Mouse (Mus musculus) midbrain, embryonic 14.5 days (tissue): ENCODE results near the gene Cdc5l. TPM values are rescaled to one million over a fixed set of nuclear protein-coding genes. Genes with fewer than 3 reads are reported as not detected.
"Not testable (repeated sequence)": the region's sequence is repeated elsewhere in the genome, so short reads cannot be mapped to it uniquely, and the experiment has no call there.

ENCODE experiments used
- ATAC-seq: fragments of 200-750 bp; cut with Nextera tagmentation; 2 replicates; pipeline ENCODE4 v1.8.0; 2017; ENCODE audit warnings: moderate number of reproducible peaks, moderate library complexity; ENCODE audit not compliant: low FRiP score, low TSS enrichment
- DNase-seq: peaks from one replicate; pipeline ENCODE4 v3.0.0-alpha.2; 2015
- H3K27ac ChIP-seq: fragments of 300-500 bp; sonication (generic); replicated peaks from 2 replicates; pipeline ENCODE4 v1.5.1; 2014; ENCODE audit warnings: mild to moderate bottlenecking, low read depth, low read length, moderate library complexity
- H3K27me3 ChIP-seq: fragments of 300-500 bp; sonication (generic); 2 replicates; pipeline ENCODE4 v1.6.1; 2014; ENCODE audit warnings: low read length, control low read depth, mixed read lengths; ENCODE audit not compliant: control insufficient read depth, insufficient read depth
- H3K36me3 ChIP-seq: fragments of 300-500 bp; sonication (generic); 2 replicates; pipeline ENCODE4 v1.6.1; 2014; ENCODE audit warnings: low read length, control low read depth; ENCODE audit not compliant: control insufficient read depth, insufficient read depth
- H3K4me1 ChIP-seq: fragments of 300-500 bp; sonication (generic); 2 replicates; pipeline ENCODE4 v1.6.1; 2014; ENCODE audit warnings: mild to moderate bottlenecking, antibody characterized with exemption, low read length, control low read depth; ENCODE audit not compliant: control insufficient read depth, insufficient read depth
- H3K4me2 ChIP-seq: fragments of 300-500 bp; sonication (generic); 2 replicates; pipeline ENCODE4 v1.6.1; 2014; ENCODE audit warnings: mild to moderate bottlenecking, low read length, moderate library complexity
- H3K4me3 ChIP-seq: fragments of 300-500 bp; sonication (generic); replicated peaks from 2 replicates; pipeline ENCODE4 v1.5.1; 2014; ENCODE audit warnings: low read depth, low read length
- H3K9ac ChIP-seq: fragments of 300-500 bp; sonication (generic); replicated peaks from 2 replicates; pipeline ENCODE4 v1.6.1; 2014; ENCODE audit warnings: mild to moderate bottlenecking, low read length, moderate library complexity
- H3K9me3 ChIP-seq: fragments of 300-500 bp; sonication (generic); 2 replicates; pipeline ENCODE4 v1.6.1; 2016; ENCODE audit warnings: low read length, control low read depth, mixed read lengths; ENCODE audit not compliant: control insufficient read depth
- WGBS: fragments of 180-500 bp; shearing (Covaris S2); extraction: QIAGEN DNeasy Blood & Tissue Kit; methylation state at CpG from one replicate; pipeline ENCODE4 v1.1.7; 2014; 5-methylcytosine and 5-hydroxymethylcytosine counted together
- polyA plus RNA-seq: library from polyadenylated mRNA; unstranded; fragments of >200 nt; fragmentation: Nextera tagmentation; extraction: Ambion mirVana; gene quantifications from 2 replicates; pipeline ENCODE4 v1.2.1, GENCODE M21; 2014

The Cdc5l gene
- polyA plus RNA-seq, 1 experiment from 2014 or later: 69.9 TPM

GRCm38 (mm10) chr17:45411617-45412016 lies 21.9 kb downstream of the Cdc5l start:
- not testable (repeated sequence) for H3K27ac ChIP-seq, H3K4me2 ChIP-seq, H3K9me3 ChIP-seq, ATAC-seq, DNase-seq, H3K4me1 ChIP-seq, H3K4me3 ChIP-seq, H3K9ac ChIP-seq, H3K27me3 ChIP-seq
- peaks cover 81% of the 10 kb centered on the region for H3K36me3 ChIP-seq
- WGBS: 96% methylated on average over 2 of the region's 2 CpGs

- Histone ChIP-seq H3K27ac (no peak overlapping the region), H3K27me3 (no peaks in the 10 kb centered on the region), H3K9me3 (no peaks in the 10 kb centered on the region), H3K4me3 (no peak overlapping the region), H3K4me1 (no peaks in the 10 kb centered on the region), H3K9ac (no peak overlapping the region), H3K36me3 (peaks cover 74% of the 10 kb centered on the region), H3K4me2 (no peak overlapping the region)
- DNase-seq: no peak
- 93% methylated on average over 2 of the region's 2 CpGs for WGBS
- no peak for ATAC-seq
Observed at GRCm38 (mm10) chr17:45408719-45409118, 24.8 kb downstream of the Cdc5l start.

GRCm38 (mm10) chr17:45406281-45406680 lies 27.3 kb downstream of the Cdc5l start:
- DNase-seq: peak; percentile 11
- H3K36me3 ChIP-seq: peaks cover 62% of the 10 kb centered on the region

GRCm38 (mm10) chr17:45403207-45403606 lies 30.3 kb downstream of the Cdc5l start:
- DNase-seq: peak; percentile 91
- Histone ChIP-seq H3K9ac (no peak overlapping the region), H3K4me3 (no peak overlapping the region), H3K4me2 (no peak overlapping the region), H3K27me3 (no peaks in the 10 kb centered on the region), H3K36me3 (peaks cover 47% of the 10 kb centered on the region), H3K27ac (no peak overlapping the region), H3K9me3 (no peaks in the 10 kb centered on the region), H3K4me1 (no peaks in the 10 kb centered on the region)
- no peak for ATAC-seq
- 10% methylated on average over 3 of the region's 3 CpGs for WGBS

More at GRCm38 (mm10) chr17:45406281-45406680, 27.3 kb downstream of the Cdc5l start:
- WGBS: 97% methylated on average over 10 of the region's 10 CpGs
- H3K9me3 ChIP-seq: no peaks in the 10 kb centered on the region
- no peak overlapping the region for H3K27ac ChIP-seq
- ATAC-seq: no peak
- no peak overlapping the region for H3K4me2 ChIP-seq
- H3K9ac ChIP-seq: no peak overlapping the region
- no peaks in the 10 kb centered on the region for H3K27me3 ChIP-seq
- no peak overlapping the region for H3K4me3 ChIP-seq
- no peaks in the 10 kb centered on the region for H3K4me1 ChIP-seq

GRCm38 (mm10) chr17:45402601-45403000 lies 30.9 kb downstream of the Cdc5l start:
- Histone ChIP-seq H3K36me3 (peaks cover 45% of the 10 kb centered on the region), H3K27ac (no peak overlapping the region), H3K4me2 (no peak overlapping the region), H3K9me3 (no peaks in the 10 kb centered on the region), H3K9ac (no peak overlapping the region), H3K27me3 (no peaks in the 10 kb centered on the region), H3K4me1 (no peaks in the 10 kb centered on the region), H3K4me3 (no peak overlapping the region)
- 88% methylated on average over 3 of the region's 3 CpGs for WGBS
- no peak for ATAC-seq
- no peak for DNase-seq

GRCm38 (mm10) chr17:45402126-45402525 lies 31.4 kb downstream of the Cdc5l start:
- no peak for DNase-seq
- H3K4me2 ChIP-seq: no peak overlapping the region
- ATAC-seq: no peak
- H3K27ac ChIP-seq: no peak overlapping the region
- no peaks in the 10 kb centered on the region for H3K27me3 ChIP-seq
- no peak overlapping the region for H3K4me3 ChIP-seq
- WGBS: 91% methylated on average over 1 of the region's 1 CpGs
- no peak overlapping the region for H3K9ac ChIP-seq
- H3K36me3 ChIP-seq: peaks cover 40% of the 10 kb centered on the region
- H3K4me1 ChIP-seq: no peaks in the 10 kb centered on the region
- no peaks in the 10 kb centered on the region for H3K9me3 ChIP-seq

- H3K9ac ChIP-seq: no peak overlapping the region
- H3K27me3 ChIP-seq: no peaks in the 10 kb centered on the region
- ATAC-seq (no peak), DNase-seq (no peak)
- no peaks in the 10 kb centered on the region for H3K9me3 ChIP-seq
- 95% methylated on average over 5 of the region's 5 CpGs for WGBS
- no peak overlapping the region for H3K4me2 ChIP-seq
- H3K36me3 ChIP-seq: peaks cover 35% of the 10 kb centered on the region
- no peak overlapping the region for H3K27ac ChIP-seq
- no peaks in the 10 kb centered on the region for H3K4me1 ChIP-seq
- H3K4me3 ChIP-seq: no peak overlapping the region
Observed at GRCm38 (mm10) chr17:45401126-45401905, 32.2 kb downstream of the Cdc5l start.

- DNase-seq: no peak
- Histone ChIP-seq H3K36me3 (peaks cover 28% of the 10 kb centered on the region), H3K27ac (no peak overlapping the region), H3K9ac (no peak overlapping the region), H3K9me3 (no peaks in the 10 kb centered on the region), H3K4me2 (no peak overlapping the region), H3K4me1 (no peaks in the 10 kb centered on the region), H3K4me3 (no peak overlapping the region), H3K27me3 (no peaks in the 10 kb centered on the region)
- ATAC-seq: no peak
- WGBS: 95% methylated on average over 2 of the region's 2 CpGs
Observed at GRCm38 (mm10) chr17:45398021-45398420, 35.5 kb downstream of the Cdc5l start.

GRCm38 (mm10) chr17:45397541-45397940 lies 36.0 kb downstream of the Cdc5l start:
- no peak overlapping the region for H3K9ac ChIP-seq

More at GRCm38 (mm10) chr17:45397541-45397940, 36.0 kb downstream of the Cdc5l start:
- H3K36me3 ChIP-seq: peaks cover 27% of the 10 kb centered on the region
- no peaks in the 10 kb centered on the region for H3K4me1 ChIP-seq
- 71% methylated on average over 3 of the region's 3 CpGs for WGBS
- H3K27ac ChIP-seq: no peak overlapping the region
- DNase-seq (peak; percentile 13), ATAC-seq (no peak)
- no peak overlapping the region for H3K4me2 ChIP-seq
- H3K9me3 ChIP-seq: no peaks in the 10 kb centered on the region
- no peak overlapping the region for H3K4me3 ChIP-seq
- H3K27me3 ChIP-seq: no peaks in the 10 kb centered on the region
